Mouse (Mus musculus): ENCODE measurements around the gene Gm9508.

- no peak for TF ChIP-seq POLR2A (IDR thresholded peaks at IDR 0.05; ENCODE audit: insufficient read length, low read depth)
- TF ChIP-seq POLR2AphosphoS2 (IDR thresholded peaks at IDR 0.05; ENCODE audit: insufficient read length, low read depth), result no peak
- no peak for TF ChIP-seq CEBPB (IDR thresholded peaks at IDR 0.05; ENCODE audit: insufficient read depth, poor library complexity, severe bottlenecking)
- TF ChIP-seq USF1 (IDR thresholded peaks at IDR 0.05; ENCODE audit: low read depth), result no peak
Measured at GRCm38 (mm10) chr10:77667402-77667801, 29.6 kb downstream of the Gm9508 start.
